Mouse (Mus musculus): ENCODE measurements around the gene Hoxa4.

Hoxa4 gene

DNA sequence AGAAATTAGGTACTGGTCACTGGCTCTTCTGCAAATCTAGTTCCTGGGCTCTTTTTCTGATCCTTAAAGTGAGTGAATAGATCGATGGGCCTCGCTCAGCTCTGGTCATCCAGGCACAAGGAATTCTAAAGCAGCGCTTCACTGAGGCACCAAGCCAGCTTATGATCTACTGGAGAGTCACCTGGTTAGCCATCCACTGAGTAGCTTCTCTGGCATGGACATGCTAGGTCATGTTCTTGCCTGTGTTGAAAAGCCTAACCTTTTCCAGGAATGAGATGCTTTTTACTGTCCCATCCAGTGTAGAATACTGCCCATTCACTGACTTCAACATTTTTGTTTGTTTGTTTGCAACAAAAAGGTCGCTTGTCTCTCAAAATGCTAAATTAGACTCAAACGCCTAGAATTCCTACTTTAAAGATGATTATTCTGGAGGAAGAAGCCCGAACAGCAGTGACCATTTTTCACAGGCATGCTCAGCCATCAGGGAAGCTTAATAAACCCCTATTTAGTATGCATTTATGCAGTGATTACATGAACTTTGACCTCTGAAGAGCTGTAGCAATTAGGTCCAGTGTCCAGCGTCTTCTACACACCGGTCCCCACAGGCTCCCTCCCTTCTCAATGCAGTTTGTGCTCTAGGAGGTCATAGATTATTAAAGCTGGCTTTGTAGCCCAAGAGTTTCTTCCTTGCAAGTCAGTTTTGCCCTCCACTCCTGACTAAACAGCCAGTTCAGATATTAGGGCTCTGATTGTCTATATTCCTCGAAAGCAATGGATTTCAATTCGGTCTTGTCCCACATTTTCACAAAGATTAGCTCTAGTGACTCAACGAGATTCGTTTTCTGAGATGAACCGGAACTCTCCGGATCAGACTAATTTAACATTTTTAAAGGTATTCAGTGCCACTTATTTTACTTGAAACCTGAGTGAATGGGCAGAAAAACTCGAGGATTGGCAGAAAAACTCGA lies 39.0 kb downstream of the Hoxa4 start:
- no peak for DNase-seq (ENCODE audit: inconsistent ontology term)

DNA sequence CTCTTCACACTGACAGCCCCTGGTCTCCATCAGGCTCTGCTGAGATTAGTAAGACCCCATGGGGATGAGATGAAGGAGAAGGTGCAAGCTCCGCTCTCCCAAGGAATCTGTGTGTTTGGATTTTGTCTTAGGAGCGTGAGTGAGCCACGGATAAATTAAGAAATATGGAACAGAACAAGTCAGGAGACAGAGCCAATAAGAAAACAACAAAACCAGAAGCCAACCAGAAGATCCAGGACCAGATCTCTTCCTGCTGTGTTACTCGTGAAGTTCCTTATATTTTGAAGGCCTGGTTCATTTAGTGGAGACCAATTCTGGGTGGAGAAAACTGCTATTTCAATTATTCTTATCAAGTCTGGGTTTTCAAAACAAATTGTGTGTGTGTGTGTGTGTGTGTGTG lies 40.0 kb downstream of the Hoxa4 start:
- no peak for DNase-seq (ENCODE audit: inconsistent ontology term)

DNA sequence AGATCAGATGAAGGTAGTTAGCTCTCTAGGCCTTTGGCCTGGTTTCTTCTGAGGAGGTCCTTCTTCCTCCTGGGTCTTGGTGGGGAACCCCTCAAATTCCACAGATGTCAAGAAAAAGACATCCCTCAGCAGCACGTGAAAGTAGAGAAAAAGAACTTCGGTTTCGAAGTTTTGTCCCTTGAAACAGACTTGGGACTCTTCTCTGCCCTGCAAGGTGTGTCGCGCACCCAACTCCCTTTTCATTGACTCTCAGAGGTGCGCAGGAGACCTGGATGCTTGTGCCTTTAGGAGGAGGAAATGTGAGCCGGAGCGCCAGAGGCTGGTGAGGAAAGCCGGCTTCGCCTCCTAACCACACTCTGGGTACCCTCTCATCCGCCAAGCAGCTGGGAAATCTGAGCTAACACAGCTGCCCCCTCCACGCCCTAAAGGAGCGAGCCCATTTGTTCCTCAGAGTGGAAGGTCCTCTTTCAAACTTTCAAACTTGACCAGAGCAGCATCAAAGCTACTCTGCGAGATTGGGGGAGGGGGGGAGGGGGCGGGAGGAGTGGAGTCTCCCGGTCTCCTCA lies 41.1 kb downstream of the Hoxa4 start:
- DNase-seq (ENCODE audit: inconsistent ontology term) = no peak
